Mouse (Mus musculus) ES-E14 (cell line): ENCODE results near the gene Ndufv1.

Experiments
- CHD2 ChIP-seq: IDR thresholded peaks from 2 replicates; pipeline ENCODE4 v1.6.1; 2014; ENCODE audit warnings: mild to moderate bottlenecking, low read depth, low read length, inconsistent platforms
- MAFK ChIP-seq: IDR thresholded peaks from 2 replicates; pipeline ENCODE4 v1.6.1; 2014; ENCODE audit warnings: mild to moderate bottlenecking, low read depth, low read length, inconsistent platforms; ENCODE audit not compliant: insufficient read depth

- no peak for TF ChIP-seq CHD2
- no peak for TF ChIP-seq MAFK
Observed at GRCm38 (mm10) chr19:4056727-4057126, 44.1 kb upstream of the Ndufv1 start.
